Mouse (Mus musculus) small intestine, adult 2 months (tissue): ENCODE data around the gene Nck2. TPM values are rescaled to one million over a fixed set of nuclear protein-coding genes. Genes with fewer than 3 reads are reported as not detected.

ENCODE experiments used
- H3K27ac ChIP-seq: fragments of 200-500 bp; 2 replicates; pipeline ENCODE4 v1.5.1; 2012; ENCODE audit warnings: low read depth, low read length, control low read depth, inconsistent platforms; ENCODE audit not compliant: insufficient read depth
- H3K27me3 ChIP-seq: fragments of 200-500 bp; 2 replicates; pipeline ENCODE4 v1.6.1; 2012; ENCODE audit warnings: mild to moderate bottlenecking, moderate library complexity, low read length, inconsistent platforms; ENCODE audit not compliant: control insufficient read depth, insufficient read depth
- H3K36me3 ChIP-seq: fragments of 200-500 bp; 2 replicates; pipeline ENCODE4 v1.6.1; 2012; ENCODE audit warnings: mild to moderate bottlenecking, low read length, control low read depth, inconsistent platforms; ENCODE audit not compliant: control insufficient read depth, insufficient read depth
- H3K4me1 ChIP-seq: fragments of 200-500 bp; 2 replicates; pipeline ENCODE4 v1.6.1; 2012; ENCODE audit warnings: low read length, inconsistent platforms, mixed read lengths; ENCODE audit not compliant: control insufficient read depth, insufficient read depth, insufficient read length
- H3K4me3 ChIP-seq: fragments of 200-500 bp; 2 replicates; pipeline ENCODE4 v1.5.1; 2012; ENCODE audit warnings: low read depth, mild to moderate bottlenecking, control low read depth, inconsistent platforms, low read length, moderate library complexity
- CTCF ChIP-seq: fragments of 200-500 bp; IDR thresholded peaks from 2 replicates; pipeline ENCODE4 v1.5.1; 2012; ENCODE audit warnings: low read depth, mild to moderate bottlenecking, control low read depth, inconsistent platforms, low read length, moderate library complexity, mixed read lengths; ENCODE audit not compliant: insufficient replicate concordance, insufficient read length; ENCODE audit errors: extremely low read depth
- POLR2A ChIP-seq: fragments of 200-500 bp; IDR thresholded peaks from 2 replicates; pipeline ENCODE4 v1.6.1; 2012; ENCODE audit warnings: low read depth, mild to moderate bottlenecking, control low read depth, inconsistent platforms, low read length, moderate library complexity
- WGBS: fragments of 180-500 bp; shearing (Covaris S2); methylation state at CpG from one replicate; pipeline ENCODE4 v1.1.7; 2018; 5-methylcytosine and 5-hydroxymethylcytosine counted together
- polyA plus RNA-seq: library from polyadenylated mRNA; depleted of rRNA; stranded (reverse); fragments of >200 nt; gene quantifications from 2 replicates; pipeline ENCODE4 v1.2.3, GENCODE M21; 2012

Gene Nck2
- polyA plus RNA-seq, 1 experiment, result 51.6 TPM

- no peaks in the 10 kb centered on the region for H3K27me3 ChIP-seq
- whole genome bisulfite sequencing, result 50% methylated on average over 3 of the region's 3 CpGs
- H3K27ac ChIP-seq, result no peak overlapping the region
- H3K4me3 ChIP-seq, result no peak overlapping the region
- H3K36me3 ChIP-seq, result no peaks in the 10 kb centered on the region
- TF ChIP-seq POLR2A, result no peak
- peaks cover 16% of the 10 kb centered on the region for H3K4me1 ChIP-seq
These were observed 76.6 kb downstream of the Nck2 start for GRCm38 (mm10) chr1:43520989-43521371.

GRCm38 (mm10) chr1:43521512-43521911 lies 77.1 kb downstream of the Nck2 start:
- peaks cover 16% of the 10 kb centered on the region for H3K4me1 ChIP-seq
- no peak overlapping the region for H3K4me3 ChIP-seq
- TF ChIP-seq POLR2A (no peak), CTCF (no peak)
- 51% methylated on average over 3 of the region's 3 CpGs for WGBS
- peak overlapping the region; percentile 14; the same call in 1 of the 2 replicates for H3K27ac ChIP-seq
- no peaks in the 10 kb centered on the region for H3K27me3 ChIP-seq
- H3K36me3 ChIP-seq, result no peaks in the 10 kb centered on the region

GRCm38 (mm10) chr1:43521950-43522349 lies 77.6 kb downstream of the Nck2 start:
- no peak for TF ChIP-seq CTCF
- no peak for TF ChIP-seq POLR2A

GRCm38 (mm10) chr1:43522976-43523375 lies 78.6 kb downstream of the Nck2 start:
- H3K27me3 ChIP-seq, result no peaks in the 10 kb centered on the region
- H3K4me1 ChIP-seq, result peaks cover 16% of the 10 kb centered on the region
- no peak overlapping the region for H3K4me3 ChIP-seq
- H3K27ac ChIP-seq, result no peak overlapping the region
- WGBS, result 96% methylated on average over 2 of the region's 2 CpGs
- TF ChIP-seq CTCF, result no peak
- no peak for TF ChIP-seq POLR2A
- no peaks in the 10 kb centered on the region for H3K36me3 ChIP-seq

More at GRCm38 (mm10) chr1:43521950-43522349, 77.6 kb downstream of the Nck2 start:
- Histone ChIP-seq H3K36me3 (no peaks in the 10 kb centered on the region), H3K4me1 (peaks cover 16% of the 10 kb centered on the region), H3K27me3 (no peaks in the 10 kb centered on the region), H3K27ac (peak overlapping the region; percentile 14; the same call in 1 of the 2 replicates), H3K4me3 (no peak overlapping the region)
- 49% methylated on average over 4 of the region's 4 CpGs for WGBS

GRCm38 (mm10) chr1:43524332-43524731 lies 80.0 kb downstream of the Nck2 start:
- Histone ChIP-seq H3K27me3 (no peaks in the 10 kb centered on the region), H3K4me3 (no peak overlapping the region), H3K4me1 (peaks cover 16% of the 10 kb centered on the region), H3K27ac (no peak overlapping the region), H3K36me3 (no peaks in the 10 kb centered on the region)
- no peak for TF ChIP-seq POLR2A
- 81% methylated on average over 3 of the region's 3 CpGs for WGBS

GRCm38 (mm10) chr1:43528275-43528674 lies 83.9 kb downstream of the Nck2 start:
- H3K4me3 ChIP-seq, result no peak overlapping the region
- no peaks in the 10 kb centered on the region for H3K27me3 ChIP-seq
- 99% methylated on average over 2 of the region's 2 CpGs for WGBS
- peaks cover 3% of the 10 kb centered on the region; the same call in 1 of the 2 replicates for H3K4me1 ChIP-seq
- no peak for TF ChIP-seq CTCF
- no peak for TF ChIP-seq POLR2A
- H3K27ac ChIP-seq, result no peak overlapping the region
- no peaks in the 10 kb centered on the region for H3K36me3 ChIP-seq

- Histone ChIP-seq H3K27me3 (no peaks in the 10 kb centered on the region), H3K4me3 (no peak overlapping the region), H3K4me1 (peaks cover 5% of the 10 kb centered on the region), H3K27ac (no peak overlapping the region), H3K36me3 (peaks cover 2% of the 10 kb centered on the region; the same call in 1 of the 2 replicates)
- TF ChIP-seq CTCF (no peak), POLR2A (no peak)
- 96% methylated on average over 1 of the region's 1 CpGs for whole genome bisulfite sequencing
These were observed 84.7 kb downstream of the Nck2 start for GRCm38 (mm10) chr1:43529086-43529485.
